Mouse (Mus musculus): ENCODE data around the gene Clic6.

The Clic6 gene

GRCm38 (mm10) chr16:92524651-92525050, 39.1 kb downstream of the Clic6 start:
- DNase-seq (ENCODE audit: low spot score) = no peak

GRCm38 (mm10) chr16:92525919-92526318, 40.4 kb downstream of the Clic6 start:
- no peak for DNase-seq (ENCODE audit: low spot score)

GRCm38 (mm10) chr16:92535258-92535657, 49.7 kb downstream of the Clic6 start:
- DNase-seq (ENCODE audit: low spot score) = no peak

GRCm38 (mm10) chr16:92538356-92538755, 52.8 kb downstream of the Clic6 start:
- no peak for DNase-seq (ENCODE audit: low spot score)

- no peak for DNase-seq (ENCODE audit: low spot score)
Observed at GRCm38 (mm10) chr16:92544264-92544663, 58.7 kb downstream of the Clic6 start.

- no peak for DNase-seq (ENCODE audit: low spot score)
Observed at GRCm38 (mm10) chr16:92548651-92549050, 63.1 kb downstream of the Clic6 start.

GRCm38 (mm10) chr16:92551266-92552105, 66.0 kb downstream of the Clic6 start:
- DNase-seq (ENCODE audit: low spot score) = no peak

- no peak for DNase-seq (ENCODE audit: low spot score)
Observed at GRCm38 (mm10) chr16:92552106-92552382, 66.5 kb downstream of the Clic6 start.

- DNase-seq (ENCODE audit: low spot score) = no peak
Observed at GRCm38 (mm10) chr16:92552858-92553257, 67.3 kb downstream of the Clic6 start.

- DNase-seq (ENCODE audit: low spot score) = no peak
Observed at GRCm38 (mm10) chr16:92555051-92555450, 69.5 kb downstream of the Clic6 start.

- DNase-seq (ENCODE audit: low spot score) = no peak
Observed at GRCm38 (mm10) chr16:92565291-92565690, 79.8 kb downstream of the Clic6 start.

GRCm38 (mm10) chr16:92565708-92566107, 80.2 kb downstream of the Clic6 start:
- DNase-seq (ENCODE audit: low spot score) = peak; percentile 58

GRCm38 (mm10) chr16:92566146-92566545, 80.6 kb downstream of the Clic6 start:
- no peak for DNase-seq (ENCODE audit: low spot score)

GRCm38 (mm10) chr16:92571246-92571645, 85.7 kb downstream of the Clic6 start:
- no peak for DNase-seq (ENCODE audit: low spot score)

GRCm38 (mm10) chr16:92573193-92573592, 87.7 kb downstream of the Clic6 start:
- no peak for DNase-seq (ENCODE audit: low spot score)

- DNase-seq (ENCODE audit: low spot score) = no peak
Observed at GRCm38 (mm10) chr16:92575792-92576191, 90.3 kb downstream of the Clic6 start.

GRCm38 (mm10) chr16:92577381-92577780, 91.8 kb downstream of the Clic6 start:
- no peak for DNase-seq (ENCODE audit: low spot score)

GRCm38 (mm10) chr16:92578915-92579653, 93.5 kb downstream of the Clic6 start:
- DNase-seq (ENCODE audit: low spot score) = no peak

GRCm38 (mm10) chr16:92580981-92581380, 95.4 kb downstream of the Clic6 start:
- DNase-seq (ENCODE audit: low spot score) = no peak

GRCm38 (mm10) chr16:92581767-92582166, 96.2 kb downstream of the Clic6 start:
- no peak for DNase-seq (ENCODE audit: low spot score)

GRCm38 (mm10) chr16:92587836-92588235, 102.3 kb downstream of the Clic6 start:
- no peak for DNase-seq (ENCODE audit: low spot score)
